Mouse (Mus musculus): ENCODE data around the gene Inpp5e. TPM values are rescaled to one million over a fixed set of nuclear protein-coding genes. Genes with fewer than 3 reads are reported as not detected.

Gene Inpp5e
- polyA plus RNA-seq, 1 experiment from 2014 or later, result 35.3 TPM

DNA sequence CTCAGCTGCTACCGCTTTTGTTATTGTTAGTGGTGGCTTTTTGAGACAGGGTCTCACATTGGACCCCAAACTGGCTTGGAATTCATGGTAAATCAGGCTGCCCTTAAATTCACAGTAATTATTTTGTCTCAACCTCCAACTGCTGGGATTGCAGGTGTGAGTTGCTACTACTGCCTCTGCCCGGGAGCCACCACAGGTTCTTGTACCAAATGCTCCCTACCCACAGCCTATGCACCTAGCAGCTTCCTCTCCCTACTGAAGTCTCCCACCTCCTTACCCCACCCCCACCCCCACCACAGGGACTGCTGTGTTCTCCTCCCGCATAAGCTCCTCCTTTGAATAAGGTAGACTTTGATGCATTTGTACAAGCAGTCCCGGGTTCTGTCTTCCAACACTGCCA, 52.8 kb downstream of the Inpp5e start:
- Histone ChIP-seq H3K27me3 (ENCODE audit: low read depth, poor library complexity, severe bottlenecking) (no peaks in the 10 kb centered on the region), H3K27ac (no peak overlapping the region), H3K4me1 (peaks cover 25% of the 10 kb centered on the region), H3K36me3 (peaks cover 2% of the 10 kb centered on the region; the same call in 1 of the 2 replicates), H3K9me3 (replicated peaks) (no peaks in the 10 kb centered on the region), H3K4me3 (no peak overlapping the region)
- WGBS, result 88% methylated on average over 4 of the region's 4 CpGs
- DNase-seq (ENCODE audit: low spot score), result no peak

DNA sequence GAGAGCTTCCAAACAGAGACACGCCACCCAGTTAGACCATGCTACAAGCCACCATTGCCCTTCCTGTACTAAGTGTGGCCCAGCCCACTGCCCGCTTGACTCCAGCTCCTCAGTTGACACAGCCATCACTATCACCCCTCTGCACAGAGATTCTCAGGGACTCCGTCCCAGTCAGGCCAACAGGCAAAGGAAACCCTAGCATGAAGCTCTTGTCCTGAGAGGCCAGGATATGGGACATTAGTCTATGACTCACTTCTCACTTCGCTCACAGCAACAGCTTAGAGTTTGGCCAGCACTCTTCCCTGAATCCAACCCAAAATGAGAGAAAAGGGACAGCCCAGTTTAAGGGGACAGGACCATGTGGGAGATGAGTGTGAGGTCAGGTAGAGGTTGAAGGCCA, 54.6 kb downstream of the Inpp5e start:
- no peak overlapping the region for H3K27ac ChIP-seq
- no peak for DNase-seq (ENCODE audit: low spot score)
- H3K4me3 ChIP-seq, result no peak overlapping the region
- H3K9me3 ChIP-seq (replicated peaks), result no peaks in the 10 kb centered on the region
- no peaks in the 10 kb centered on the region for H3K27me3 ChIP-seq (ENCODE audit: low read depth, poor library complexity, severe bottlenecking)
- H3K36me3 ChIP-seq, result peaks cover 12% of the 10 kb centered on the region
- WGBS, result 87% methylated on average over 4 of the region's 4 CpGs
- H3K4me1 ChIP-seq, result peaks cover 37% of the 10 kb centered on the region

DNA sequence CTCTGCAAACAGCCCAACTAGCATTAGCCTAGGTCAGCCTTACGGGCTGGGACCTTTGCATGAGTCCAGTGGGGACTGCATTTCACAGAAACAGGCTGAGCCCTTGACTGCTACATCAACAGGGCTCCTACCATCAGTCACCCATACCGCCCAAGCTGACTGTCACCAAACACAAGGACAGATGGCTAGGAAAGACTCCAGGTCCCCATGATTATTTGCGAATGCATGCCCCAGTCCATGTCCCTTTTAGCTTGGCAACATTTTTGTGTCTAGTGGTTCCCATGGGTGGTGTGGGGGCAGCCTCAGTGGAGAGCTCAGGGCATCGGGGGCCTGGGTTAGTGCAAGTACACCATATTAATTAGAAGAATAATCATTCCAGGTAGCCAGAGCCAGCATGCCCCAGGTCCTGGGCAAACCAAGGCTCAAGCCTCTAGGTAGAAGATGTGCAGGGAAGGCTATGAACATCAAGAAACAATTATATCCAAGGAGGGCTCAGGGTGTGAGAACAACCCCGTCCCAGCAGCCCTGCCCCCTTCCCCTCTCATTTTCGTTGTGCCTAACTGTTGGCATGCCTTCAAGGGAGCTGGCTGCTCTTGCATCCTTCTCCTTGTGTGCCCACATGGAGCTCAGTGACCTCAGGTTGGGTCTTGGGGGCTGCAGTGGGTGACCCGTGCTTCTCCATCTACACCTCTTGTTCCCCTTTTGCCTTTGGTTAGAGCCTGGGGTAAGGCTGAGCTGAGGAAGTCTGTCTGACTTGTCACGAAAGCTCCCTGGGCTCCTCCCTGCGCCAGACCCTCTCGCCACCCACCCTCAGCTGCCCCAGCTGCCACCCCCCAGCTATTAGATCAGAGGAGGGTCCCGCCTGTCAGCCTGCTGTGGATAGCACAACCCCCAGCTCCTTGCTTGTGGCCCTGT, 55.7 kb downstream of the Inpp5e start:
- 92% methylated on average over 11 of the region's 11 CpGs for whole genome bisulfite sequencing
- peaks cover 39% of the 10 kb centered on the region for H3K4me1 ChIP-seq
- no peak for DNase-seq (ENCODE audit: low spot score)
- no peak overlapping the region for H3K27ac ChIP-seq
- H3K27me3 ChIP-seq (ENCODE audit: low read depth, poor library complexity, severe bottlenecking), result no peaks in the 10 kb centered on the region
- peak overlapping the region; percentile 82 for H3K4me3 ChIP-seq
- H3K36me3 ChIP-seq, result peaks cover 23% of the 10 kb centered on the region
- no peaks in the 10 kb centered on the region for H3K9me3 ChIP-seq (replicated peaks)

DNA sequence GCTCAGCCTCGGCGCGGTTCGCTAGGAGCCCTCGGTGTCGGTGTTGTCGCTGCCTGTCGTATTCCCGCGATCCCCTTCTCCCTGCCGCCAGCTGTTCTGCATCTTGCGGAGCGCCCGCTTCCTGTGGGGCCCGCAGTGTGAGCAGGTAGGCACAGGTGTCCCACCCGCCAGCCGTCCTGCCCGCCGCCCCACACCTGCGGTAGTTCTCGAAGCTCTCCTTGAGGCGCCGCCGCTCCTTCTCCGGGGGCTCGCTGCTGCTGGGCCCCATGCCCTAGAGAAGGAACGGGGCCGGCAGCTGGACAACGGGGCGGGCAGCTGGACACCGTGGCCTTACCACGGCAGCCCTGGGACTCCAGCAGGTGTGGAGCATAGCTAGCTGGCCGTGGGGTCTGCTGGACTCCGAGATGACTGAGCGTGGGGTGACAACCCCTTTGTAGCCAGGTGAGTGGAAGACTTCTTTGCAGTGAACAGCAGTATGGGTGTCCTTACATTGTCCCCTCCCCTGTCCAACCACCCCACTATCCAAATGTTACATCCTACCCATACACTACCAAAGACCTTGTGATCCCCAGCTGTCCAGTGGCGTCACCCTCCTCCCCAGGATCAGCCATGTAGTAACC, 56.6 kb downstream of the Inpp5e start:
- Histone ChIP-seq H3K4me1 (peaks cover 34% of the 10 kb centered on the region), H3K36me3 (peaks cover 32% of the 10 kb centered on the region), H3K9me3 (replicated peaks) (no peaks in the 10 kb centered on the region), H3K27me3 (ENCODE audit: low read depth, poor library complexity, severe bottlenecking) (no peaks in the 10 kb centered on the region), H3K4me3 (peak overlapping the region; percentile 82), H3K27ac (peak overlapping the region; percentile 93)
- WGBS, result 5% methylated on average over 36 of the region's 36 CpGs
- peak; percentile 74 for DNase-seq (ENCODE audit: low spot score)

GRCm38 (mm10) chr2:26351358-26352290, 57.4 kb downstream of the Inpp5e start, which contains the start of gene Dnlz:
TSS of gene Dnlz (minus strand) at chr2:26352110.
- 3% methylated on average over 62 of the region's 62 CpGs for WGBS
- Histone ChIP-seq H3K4me3 (peak within 1 kb of the TSS; percentile 82), H3K27ac (peak within 1 kb of the TSS; percentile 93), H3K4me1 (peaks cover 33% of the 10 kb centered on the region), H3K36me3 (peaks cover 40% of the 10 kb centered on the region), H3K27me3 (ENCODE audit: low read depth, poor library complexity, severe bottlenecking) (no peaks in the 10 kb centered on the region), H3K9me3 (replicated peaks) (no peaks in the 10 kb centered on the region)
- peak; percentile 94 for DNase-seq (ENCODE audit: low spot score)

GRCm38 (mm10) chr2:26348241-26348640, 60.8 kb downstream of the Inpp5e start:
- WGBS, result 68% methylated on average over 6 of the region's 6 CpGs
- DNase-seq (ENCODE audit: low spot score), result no peak
- H3K36me3 ChIP-seq, result peaks cover 74% of the 10 kb centered on the region

More at GRCm38 (mm10) chr2:26348241-26348640, 60.8 kb downstream of the Inpp5e start:
- Histone ChIP-seq H3K4me3 (no peak overlapping the region), H3K4me1 (peaks cover 31% of the 10 kb centered on the region), H3K9me3 (replicated peaks) (no peaks in the 10 kb centered on the region), H3K27ac (no peak overlapping the region), H3K27me3 (ENCODE audit: low read depth, poor library complexity, severe bottlenecking) (no peaks in the 10 kb centered on the region)

Other genes starting within 250 kb of the Inpp5e start
- gene Lhx3, start 200.9 kb downstream of the Inpp5e start, polyA plus RNA-seq (2016; fragmentation: Nextera tagmentation; extraction: Ambion mirVana), result 0.18 TPM in 1 of 2 replicates, not detected in the other
- 14.7 and 16.1 TPM in 2 replicates for gene Qsox2, start 171.7 kb downstream of the Inpp5e start, polyA plus RNA-seq (2016; fragmentation: Nextera tagmentation; extraction: Ambion mirVana)
- 0.01 TPM in 1 of 2 replicates, not detected in the other for gene Ccdc187, start 114.6 kb downstream of the Inpp5e start, polyA plus RNA-seq (2016; fragmentation: Nextera tagmentation; extraction: Ambion mirVana)
- gene Gpsm1, start 93.7 kb downstream of the Inpp5e start, polyA plus RNA-seq (2016; fragmentation: Nextera tagmentation; extraction: Ambion mirVana), result 83.6 and 91.4 TPM in 2 replicates
- 33.9 and 36.8 TPM in 2 replicates for gene Dnlz, start 57.1 kb downstream of the Inpp5e start, polyA plus RNA-seq (2016; fragmentation: Nextera tagmentation; extraction: Ambion mirVana)
- gene Card9, start 48.3 kb downstream of the Inpp5e start, polyA plus RNA-seq (2016; fragmentation: Nextera tagmentation; extraction: Ambion mirVana), result 0.49 and 0.54 TPM in 2 replicates
- 41.4 and 42.1 TPM in 2 replicates for gene Snapc4, start 28.6 kb downstream of the Inpp5e start, polyA plus RNA-seq (2016; fragmentation: Nextera tagmentation; extraction: Ambion mirVana)
- gene Entr1, start 19.9 kb downstream of the Inpp5e start, polyA plus RNA-seq (2016; fragmentation: Nextera tagmentation; extraction: Ambion mirVana), result 127 and 148 TPM in 2 replicates
- 142 and 149 TPM in 2 replicates for gene Pmpca, start 19.9 kb downstream of the Inpp5e start, polyA plus RNA-seq (2016; fragmentation: Nextera tagmentation; extraction: Ambion mirVana)
- 29.4 and 37.1 TPM in 2 replicates for gene Sec16a, start 36.0 kb upstream of the Inpp5e start, polyA plus RNA-seq (2016; fragmentation: Nextera tagmentation; extraction: Ambion mirVana)
- 8.5 and 11.8 TPM in 2 replicates for gene Notch1, start 107.5 kb upstream of the Inpp5e start, polyA plus RNA-seq (2016; fragmentation: Nextera tagmentation; extraction: Ambion mirVana)
- 96.5 and 97.2 TPM in 2 replicates for gene Egfl7, start 170.8 kb upstream of the Inpp5e start, polyA plus RNA-seq (2016; fragmentation: Nextera tagmentation; extraction: Ambion mirVana)
- not detected in 2 replicates for gene Gm20532, start 177.4 kb upstream of the Inpp5e start, polyA plus RNA-seq (2016; fragmentation: Nextera tagmentation; extraction: Ambion mirVana)
- gene Agpat2, start 195.2 kb upstream of the Inpp5e start, polyA plus RNA-seq (2016; fragmentation: Nextera tagmentation; extraction: Ambion mirVana), result 13.2 and 14.5 TPM in 2 replicates
- 31.3 and 43.3 TPM in 2 replicates for gene Fam69b, start 219.3 kb upstream of the Inpp5e start, polyA plus RNA-seq (2016; fragmentation: Nextera tagmentation; extraction: Ambion mirVana)